Mouse (Mus musculus): Measurements from ENCODE around the gene Phlda2.
A peak's percentile ranks its signal among the peaks of the same experiment; 100 is the strongest.

Phlda2 gene

DNA sequence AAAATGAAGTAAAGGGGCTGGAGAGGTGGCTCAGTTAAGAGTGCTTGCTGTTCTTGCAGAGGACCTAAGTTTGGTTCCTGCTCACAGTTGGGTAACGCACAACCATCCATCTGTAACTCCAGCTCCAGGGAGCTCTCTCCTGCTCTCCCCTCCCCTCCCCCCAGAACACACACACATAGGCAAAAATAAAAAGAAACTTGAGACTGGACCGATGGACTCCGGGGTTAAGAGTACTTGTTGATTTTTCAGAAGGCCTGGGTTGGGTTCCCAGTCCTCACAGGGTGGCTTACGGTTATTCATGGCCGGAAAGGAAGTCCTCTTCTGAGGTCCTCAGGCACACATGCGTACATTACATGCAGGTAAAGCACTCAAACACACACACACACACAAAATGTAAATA lies 976 bp upstream of the Phlda2 start:
- DNase-seq (ENCODE audit: low spot score), result no peak

GRCm38 (mm10) chr7:143501643-143502417 lies 1.1 kb downstream of the Phlda2 start:
- peak; percentile 58 for DNase-seq (ENCODE audit: low spot score)

GRCm38 (mm10) chr7:143500912-143501311 lies 2.0 kb downstream of the Phlda2 start:
- DNase-seq (ENCODE audit: low spot score), result no peak

DNA sequence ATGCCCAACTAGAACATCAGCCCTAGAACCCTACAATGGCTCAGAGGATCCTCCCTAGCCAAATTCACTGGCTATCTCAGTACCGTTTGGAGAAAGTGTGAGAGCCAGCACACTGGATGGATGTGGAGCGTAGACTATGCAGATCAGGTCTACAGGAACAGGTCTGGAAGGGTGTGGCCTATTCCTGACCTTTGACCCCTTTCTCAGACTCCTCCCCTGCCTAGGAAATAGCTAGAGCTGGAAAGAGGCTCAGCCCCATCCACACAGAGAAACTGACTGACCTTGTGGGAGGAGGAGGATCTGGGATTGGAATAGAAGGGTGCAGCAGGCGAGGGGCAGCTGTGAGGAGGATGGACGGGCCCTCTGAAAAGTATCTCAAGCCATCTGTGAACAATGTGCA lies 4.4 kb downstream of the Phlda2 start:
- no peak for DNase-seq (ENCODE audit: low spot score)

- DNase-seq (ENCODE audit: low spot score), result no peak
Observed at GRCm38 (mm10) chr7:143495104-143495961, 7.6 kb downstream of the Phlda2 start.

GRCm38 (mm10) chr7:143493616-143494126 lies 9.3 kb downstream of the Phlda2 start:
- DNase-seq (ENCODE audit: low spot score), result no peak

DNA sequence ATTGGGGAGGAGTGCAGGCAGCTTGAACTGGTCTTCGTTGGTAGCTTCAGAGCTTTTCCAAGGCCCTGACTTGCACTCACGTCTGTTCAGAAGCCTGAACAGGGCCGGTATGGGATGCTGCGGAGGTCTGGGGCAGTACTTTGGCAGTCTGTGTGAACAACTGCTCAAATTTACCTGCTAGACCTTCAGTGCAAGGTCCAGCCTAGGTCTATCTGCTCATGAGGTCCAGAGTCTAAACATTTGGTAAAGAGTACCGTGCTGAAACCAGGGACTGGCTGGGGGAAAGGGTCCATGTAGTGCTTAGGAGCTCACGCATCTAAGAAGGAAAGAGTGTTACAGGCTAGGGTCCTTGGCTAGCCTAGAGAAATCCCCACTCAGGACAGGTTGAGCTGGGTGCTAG lies 13.2 kb downstream of the Phlda2 start:
- no peak for DNase-seq (ENCODE audit: low spot score)

GRCm38 (mm10) chr7:143482541-143482940 lies 20.4 kb downstream of the Phlda2 start:
- peak; percentile 44 for DNase-seq (ENCODE audit: low spot score)

DNA sequence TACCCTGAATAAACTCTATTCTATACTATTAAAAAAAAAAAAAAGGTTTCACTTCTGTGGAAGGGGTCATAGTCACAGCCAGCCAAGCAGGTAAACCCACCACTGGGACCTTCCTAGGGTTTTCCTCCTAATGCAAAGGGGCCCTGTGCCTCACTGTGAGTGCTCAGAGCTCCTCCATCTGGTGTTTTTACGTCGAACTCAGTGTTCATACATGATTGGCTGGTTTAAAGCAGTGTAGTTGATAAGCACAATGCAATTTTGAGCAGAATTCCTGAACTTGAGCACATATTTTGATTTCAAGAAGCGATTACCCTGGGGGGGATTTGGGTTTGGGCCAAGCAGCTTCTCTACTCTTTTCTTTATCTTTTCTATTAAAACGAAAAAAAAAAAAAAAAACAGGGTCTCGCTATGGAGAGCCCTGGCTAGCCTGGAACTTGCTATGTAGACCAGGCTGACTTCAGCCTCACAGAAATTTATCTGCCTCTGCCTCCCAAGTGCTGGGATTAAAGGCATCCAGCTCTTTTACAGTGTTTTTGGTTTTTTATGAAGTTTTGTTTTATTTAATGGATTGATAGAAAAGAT lies 21.1 kb downstream of the Phlda2 start:
- no peak for DNase-seq (ENCODE audit: low spot score)

DNA sequence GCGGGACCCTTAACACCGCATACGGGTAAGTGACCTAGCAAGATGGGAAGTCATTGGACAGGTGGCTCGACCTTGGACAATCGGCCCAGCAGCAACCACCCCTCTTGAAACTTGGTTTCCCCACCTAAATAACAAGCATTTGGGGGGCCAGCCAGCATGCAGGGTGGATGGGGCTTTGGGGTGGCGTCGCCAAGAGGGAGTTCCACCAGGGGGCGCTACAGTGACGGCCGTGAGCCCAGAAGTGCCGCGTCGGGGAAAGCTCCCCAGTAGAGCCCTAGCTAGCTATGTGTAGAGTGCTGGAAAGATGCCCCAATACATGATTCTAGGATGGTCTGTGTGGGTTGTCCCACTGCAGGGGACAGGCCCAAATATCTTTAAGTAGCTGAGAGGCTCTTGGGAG lies 22.5 kb downstream of the Phlda2 start:
- DNase-seq (ENCODE audit: low spot score), result peak; percentile 58

DNA sequence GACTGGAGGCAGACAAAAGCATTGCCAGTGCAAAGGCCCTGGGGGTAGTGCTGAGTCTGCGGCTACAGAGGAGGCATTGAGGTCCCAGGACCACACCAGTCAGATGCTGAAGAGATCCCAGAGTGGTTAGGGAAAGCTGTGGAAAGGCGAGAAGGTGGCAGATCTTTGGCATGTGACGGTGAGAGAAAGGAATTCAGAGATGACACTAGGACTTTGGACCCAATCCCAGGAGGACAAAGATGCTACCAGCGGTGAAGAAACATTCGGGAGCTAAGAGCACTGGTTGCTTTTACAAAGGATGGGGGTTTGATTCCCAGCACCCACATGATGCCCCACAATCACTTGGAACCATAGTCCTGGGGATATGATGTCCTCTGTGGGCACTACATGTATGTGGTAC lies 25.1 kb downstream of the Phlda2 start:
- DNase-seq (ENCODE audit: low spot score), result no peak

GRCm38 (mm10) chr7:143476702-143477335 lies 26.1 kb downstream of the Phlda2 start:
- no peak for DNase-seq (ENCODE audit: low spot score)

GRCm38 (mm10) chr7:143475876-143476275 lies 27.1 kb downstream of the Phlda2 start:
- DNase-seq (ENCODE audit: low spot score), result no peak

DNA sequence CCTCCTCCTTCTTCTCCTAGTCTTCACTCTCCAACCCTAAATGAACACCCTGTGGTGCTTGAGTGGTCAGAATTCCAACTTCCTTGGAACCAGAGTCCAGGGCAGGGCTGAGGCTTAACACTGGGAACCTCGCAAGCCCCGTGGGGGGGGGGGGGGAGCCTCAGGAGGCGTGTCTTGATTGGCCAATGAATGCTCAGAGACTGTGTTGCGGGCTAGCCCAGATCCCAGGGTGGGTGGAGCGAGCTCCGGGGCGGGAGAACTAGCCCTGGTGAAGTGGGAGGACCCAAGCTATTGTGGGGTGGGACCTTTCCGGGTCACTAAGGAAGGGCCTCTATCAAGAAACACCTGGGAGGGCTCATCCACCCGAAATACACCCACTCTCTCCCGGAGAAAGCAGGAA lies 28.1 kb downstream of the Phlda2 start:
- no peak for DNase-seq (ENCODE audit: low spot score)

DNA sequence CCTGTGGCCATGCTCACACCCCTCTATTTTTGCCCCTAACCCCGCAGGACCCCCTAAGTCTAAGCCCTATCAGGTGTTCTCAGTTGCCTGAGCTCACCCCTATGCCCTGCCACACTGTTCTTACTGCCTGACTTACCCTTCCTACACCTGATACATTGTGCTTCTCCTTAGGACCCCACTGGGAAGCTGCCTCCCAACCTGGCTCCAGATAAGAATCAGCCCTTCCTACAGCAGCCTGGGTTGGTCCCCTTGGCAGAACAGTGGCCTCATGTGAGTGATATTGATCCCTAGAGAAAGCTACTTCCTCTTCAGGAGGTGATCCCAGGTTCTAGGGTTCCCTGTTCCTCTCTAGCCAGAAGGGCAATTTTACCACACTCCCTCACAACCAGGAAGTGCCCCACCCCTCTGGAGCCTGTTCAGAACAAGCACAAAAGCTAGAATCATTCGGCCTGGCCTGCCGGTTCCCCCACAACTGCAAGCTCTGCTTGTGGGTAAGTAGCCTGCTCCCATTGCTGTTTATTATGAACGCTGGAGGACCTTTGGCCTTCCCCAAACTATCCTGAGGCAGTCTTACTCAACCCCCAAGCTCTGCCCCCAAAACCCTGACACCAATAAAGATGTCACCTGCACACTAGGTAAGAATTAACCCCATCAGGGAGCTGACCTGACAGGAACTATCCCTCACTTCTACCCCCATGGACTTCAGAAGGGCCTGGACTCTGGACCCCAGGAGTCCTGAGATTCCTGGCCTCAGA lies 29.4 kb downstream of the Phlda2 start, which contains the start of gene Slc22a18:
Slc22a18 (plus strand) TSS at position 390 of the 755 bp plus-strand sequence.
- DNase-seq (ENCODE audit: low spot score), result no peak

DNA sequence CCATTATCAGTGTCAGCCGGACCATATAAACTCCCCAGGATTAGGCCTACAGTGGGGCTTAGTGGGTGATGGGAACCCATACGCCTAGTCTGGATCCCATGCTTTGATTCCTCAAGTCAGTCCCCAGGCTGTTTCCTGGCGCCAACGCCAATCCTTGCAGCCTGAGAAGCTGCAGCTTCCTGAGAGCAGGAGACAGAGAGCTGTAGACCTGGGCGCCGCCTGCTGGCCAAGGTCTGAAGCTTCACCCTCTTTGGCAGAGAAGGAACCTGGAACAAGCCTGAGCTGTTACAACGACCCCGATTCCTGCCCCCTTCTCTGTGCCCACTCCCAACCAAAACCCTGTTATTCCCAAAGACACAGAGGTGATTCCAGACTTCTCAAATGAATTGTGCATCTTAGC lies 33.0 kb downstream of the Phlda2 start:
- DNase-seq (ENCODE audit: low spot score), result peak; percentile 89

DNA sequence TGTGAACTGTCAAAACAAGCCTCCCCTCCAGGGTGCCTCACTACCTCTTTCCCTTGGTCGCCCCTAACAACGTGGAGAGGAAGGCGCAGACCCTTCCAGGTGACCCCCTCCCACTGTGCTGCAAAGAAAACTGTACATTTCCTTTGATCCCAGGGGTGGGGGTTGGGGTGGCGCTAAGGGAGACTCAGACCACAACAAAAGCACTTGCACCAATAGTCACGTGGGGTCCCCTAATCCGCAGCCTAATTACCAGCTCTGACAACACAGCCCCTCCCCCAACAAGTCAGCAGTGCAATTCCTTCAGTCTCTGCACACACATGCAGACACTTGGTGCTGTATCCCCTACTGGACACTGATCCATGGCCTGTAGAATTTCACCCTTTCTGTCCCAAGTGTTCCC lies 35.2 kb downstream of the Phlda2 start:
- peak; percentile 56 for DNase-seq (ENCODE audit: low spot score)

DNA sequence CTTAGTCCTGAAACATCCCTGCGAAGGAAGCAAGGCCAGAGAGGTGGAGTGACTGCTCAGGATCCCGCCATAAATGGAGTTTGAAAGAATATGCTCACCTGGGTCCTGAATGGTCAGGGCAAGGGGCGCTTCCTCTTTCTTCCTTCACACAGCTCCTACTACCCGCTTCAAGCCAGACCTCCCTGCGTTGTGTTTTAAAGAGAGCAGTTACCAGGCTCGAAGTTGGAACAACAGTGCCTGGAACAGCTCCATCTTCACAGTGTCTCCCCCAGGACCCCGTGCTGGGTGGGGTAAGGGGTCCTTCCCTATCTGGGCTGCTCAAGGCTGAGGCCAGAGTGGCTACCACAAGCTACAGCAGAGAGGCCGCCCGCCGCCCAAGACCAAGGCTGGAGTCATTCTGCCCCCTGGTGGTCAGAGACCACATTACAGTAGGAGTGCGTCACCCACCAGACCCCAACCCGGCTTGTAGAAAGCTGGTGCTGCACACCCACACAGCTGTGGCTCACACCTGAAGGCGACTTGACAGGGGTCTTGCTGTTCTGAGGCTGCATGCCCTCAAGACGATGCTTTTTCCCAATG lies 36.8 kb downstream of the Phlda2 start:
- peak; percentile 90 for DNase-seq (ENCODE audit: low spot score)

DNA sequence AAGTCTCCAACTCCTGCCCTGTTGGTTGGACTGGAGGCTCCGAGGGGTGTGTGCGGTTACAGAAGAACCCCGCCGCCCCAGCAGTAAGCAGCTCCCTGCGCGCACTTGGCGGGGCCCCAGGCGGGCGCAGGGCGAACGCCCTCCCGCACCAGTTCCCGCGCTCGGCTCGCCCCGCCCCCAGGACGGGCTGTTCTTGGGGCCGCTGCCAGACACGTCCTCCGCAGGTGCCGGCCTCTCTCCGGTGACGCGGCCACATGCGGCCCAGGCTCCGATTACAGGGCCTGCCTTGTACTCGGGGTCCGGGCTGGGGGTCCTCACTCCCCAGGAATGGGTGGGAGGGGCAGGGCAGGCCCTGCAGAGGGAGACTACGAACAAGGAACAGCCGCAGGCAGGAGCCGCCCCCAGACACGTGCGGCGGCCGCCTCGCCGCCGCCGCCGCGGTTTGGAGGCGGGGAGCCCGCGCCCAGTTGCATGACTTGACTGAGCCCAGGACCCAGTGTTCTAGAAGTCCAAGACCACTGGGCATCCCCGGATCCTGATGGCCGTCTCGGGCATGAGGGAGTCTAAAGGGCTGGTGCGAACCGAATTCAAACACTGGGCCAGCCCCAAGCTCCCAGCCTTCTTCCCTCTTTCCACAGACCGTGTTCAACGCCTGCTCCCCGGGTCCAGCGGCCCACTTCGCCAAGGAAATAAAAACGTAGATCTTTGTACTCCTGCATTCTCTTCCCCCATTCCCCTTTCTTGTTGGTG lies 38.0 kb downstream of the Phlda2 start:
- peak; percentile 59 for DNase-seq (ENCODE audit: low spot score)

DNA sequence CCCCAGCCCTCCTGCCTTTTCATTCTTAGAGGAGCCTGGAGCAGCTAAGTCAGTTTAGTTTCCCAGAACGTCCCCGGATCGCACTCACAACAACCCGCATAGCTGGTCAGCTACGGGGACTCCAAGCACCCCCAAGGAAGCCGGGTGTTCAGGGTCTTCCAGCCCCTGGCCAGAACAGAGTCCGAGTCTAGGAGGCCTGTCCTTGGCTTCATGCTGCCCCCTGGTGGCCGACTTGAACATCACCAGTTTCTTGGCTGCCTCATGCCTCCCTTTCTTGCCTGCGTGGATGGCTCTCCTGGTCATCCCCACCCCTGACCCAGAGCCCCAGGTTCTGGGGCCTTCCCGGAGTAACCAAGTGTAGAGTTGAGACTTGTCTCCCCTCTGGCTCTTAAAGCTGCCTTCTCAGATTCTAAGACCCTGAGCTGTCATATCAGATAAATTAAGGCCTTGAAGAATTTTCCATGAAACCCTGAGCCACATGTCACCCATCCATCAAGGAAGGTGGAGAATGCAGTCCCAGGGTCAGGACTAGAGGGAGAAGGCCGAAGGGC lies 39.0 kb downstream of the Phlda2 start:
- DNase-seq (ENCODE audit: low spot score), result peak; percentile 91
